Mouse (Mus musculus) liver, embryonic 14.5 days (tissue): Measurements from ENCODE around the gene Ankrd44. TPM values are rescaled to one million over a fixed set of nuclear protein-coding genes. Genes with fewer than 3 reads are reported as not detected.

Experiments
- ATAC-seq: fragments of 200-750 bp; cut with Nextera tagmentation; 2 replicates; pipeline ENCODE4 v1.8.0; 2017; ENCODE audit warnings: moderate number of reproducible peaks, mild to moderate bottlenecking, moderate library complexity; ENCODE audit not compliant: insufficient read depth
- DNase-seq, 3 experiments: peaks; one replicate each; pipeline ENCODE4 v3.0.0-alpha.2; 2012 to 2013; ENCODE audit warnings: low read depth in 3 of 3, low spot score in 3 of 3
- H3K27ac ChIP-seq: fragments of 300-500 bp; sonication (generic); 2 replicates; pipeline ENCODE4 v1.5.1; 2014; ENCODE audit warnings: moderate library complexity, mild to moderate bottlenecking, control low read depth, inconsistent platforms
- H3K27me3 ChIP-seq: fragments of 300-500 bp; sonication (generic); 2 replicates; pipeline ENCODE4 v1.6.1; 2014; ENCODE audit warnings: mild to moderate bottlenecking, low read length, moderate library complexity; ENCODE audit not compliant: control insufficient read depth, insufficient read depth
- H3K36me3 ChIP-seq: fragments of 300-500 bp; sonication (generic); replicated peaks from 2 replicates; pipeline ENCODE4 v1.6.1; 2014; ENCODE audit warnings: low read depth; ENCODE audit not compliant: control insufficient read depth, insufficient read depth
- H3K4me1 ChIP-seq, 2 experiments: fragments of 200-500 bp in 1 of 2; fragments of 300-500 bp in 1 of 2; sonication (generic) in 1 of 2; replicated peaks; 2 replicates each; pipeline ENCODE4 v1.6.1; 2012 to 2014; ENCODE audit warnings: antibody characterized with exemption in 1 of 2, inconsistent platforms in 1 of 2, low read length in 1 of 2; ENCODE audit not compliant: control insufficient read depth in 2 of 2, insufficient read depth in 2 of 2
- H3K4me2 ChIP-seq: fragments of 300-500 bp; sonication (generic); 2 replicates; pipeline ENCODE4 v1.6.1; 2014; ENCODE audit warnings: low read depth, mild to moderate bottlenecking, control low read depth, moderate library complexity
- H3K4me3 ChIP-seq, 2 experiments: fragments of 200-500 bp in 1 of 2; fragments of 300-500 bp in 1 of 2; sonication (generic) in 1 of 2; 2 replicates each; pipeline ENCODE4 v1.5.1; 2012 to 2014; ENCODE audit warnings: low read depth in 2 of 2, low read length in 2 of 2, mild to moderate bottlenecking in 2 of 2, control low read depth in 1 of 2, inconsistent platforms in 1 of 2, moderate library complexity in 1 of 2; ENCODE audit not compliant: insufficient read depth in 1 of 2
- H3K9ac ChIP-seq: fragments of 300-500 bp; sonication (generic); replicated peaks from 2 replicates; pipeline ENCODE4 v1.6.1; 2014; ENCODE audit warnings: mild to moderate bottlenecking, control low read depth, moderate library complexity
- H3K9me3 ChIP-seq: fragments of 300-500 bp; sonication (generic); 2 replicates; pipeline ENCODE4 v1.6.1; 2016; ENCODE audit warnings: low read length, mixed read lengths; ENCODE audit not compliant: control insufficient read depth
- CTCF ChIP-seq: IDR thresholded peaks from 2 replicates; pipeline ENCODE4 v1.5.1; 2016; ENCODE audit warnings: antibody characterized with exemption, low read depth, control low read depth
- EP300 ChIP-seq: IDR thresholded peaks from 2 replicates; pipeline ENCODE4 v1.6.1; 2016; ENCODE audit warnings: antibody characterized with exemption, low read depth
- WGBS: fragments of 180-500 bp; shearing (Covaris S2); extraction: QIAGEN DNeasy Blood & Tissue Kit; methylation state at CpG from one replicate; pipeline ENCODE4 v1.1.7; 2014; ENCODE audit not compliant: insufficient replicate concordance; 5-methylcytosine and 5-hydroxymethylcytosine counted together
- polyA plus RNA-seq, 2 experiments: library from polyadenylated mRNA; depleted of rRNA in 1 of 2; stranded (reverse) in 1 of 2; unstranded in 1 of 2; fragments of >200 nt; fragmentation: Nextera tagmentation in 1 of 2; extraction: Ambion mirVana in 1 of 2; gene quantifications; 2 replicates each; pipeline versions ENCODE4 v1.2.1 to v1.2.3; 2012 to 2014

Gene Ankrd44
- polyA plus RNA-seq, 2 experiments, result 4.2 to 6.1 TPM

- 65% methylated on average over 14 of the region's 14 CpGs for WGBS
- TF ChIP-seq CTCF (no peak), EP300 (no peak)
- DNase-seq, result no peak
Measured at GRCm38 (mm10) chr1:54824106-54824808, 101.9 kb downstream of the Ankrd44 start.

GRCm38 (mm10) chr1:54821797-54822196, 104.4 kb downstream of the Ankrd44 start:
- no peaks in the 10 kb centered on the region for H3K36me3 ChIP-seq
- H3K4me3 ChIP-seq, result no peak overlapping the region
- H3K4me1 ChIP-seq, result peaks cover 0 to 5% of the 10 kb centered on the region in 2 experiments; a peak in 1 of 4 replicates
- no peaks in the 10 kb centered on the region for H3K27me3 ChIP-seq
- no peak overlapping the region for H3K27ac ChIP-seq
- TF ChIP-seq EP300 (no peak), CTCF (no peak)
- DNase-seq (no peak), ATAC-seq (no peak)
- no peak overlapping the region for H3K4me2 ChIP-seq
- H3K9me3 ChIP-seq, result no peaks in the 10 kb centered on the region
- H3K9ac ChIP-seq, result no peak overlapping the region
- 76% methylated on average over 1 of the region's 1 CpGs for WGBS

More at GRCm38 (mm10) chr1:54824106-54824808, 101.9 kb downstream of the Ankrd44 start:
- ATAC-seq, result no peak
- no peaks in the 10 kb centered on the region for H3K27me3 ChIP-seq
- H3K27ac ChIP-seq, result no peak overlapping the region
- H3K4me1 ChIP-seq, result peaks cover 0 to 5% of the 10 kb centered on the region in 2 experiments; a peak in 1 of 4 replicates
- no peak overlapping the region for H3K4me3 ChIP-seq
- no peaks in the 10 kb centered on the region for H3K9me3 ChIP-seq
- no peak overlapping the region for H3K9ac ChIP-seq
- H3K4me2 ChIP-seq, result no peak overlapping the region
- no peaks in the 10 kb centered on the region for H3K36me3 ChIP-seq

- H3K4me1 ChIP-seq, result peaks cover 0 to 6% of the 10 kb centered on the region in 2 experiments; a peak in 2 of 4 replicates
- H3K27ac ChIP-seq, result no peak overlapping the region
- no peak for TF ChIP-seq CTCF
- TF ChIP-seq EP300, result no peak
- DNase-seq (no peak), ATAC-seq (no peak)
- no peak overlapping the region for H3K9ac ChIP-seq
- 67% methylated on average over 9 of the region's 9 CpGs for WGBS
- no peak overlapping the region for H3K4me2 ChIP-seq
- H3K4me3 ChIP-seq, result no peak overlapping the region
- H3K36me3 ChIP-seq, result no peaks in the 10 kb centered on the region
- H3K9me3 ChIP-seq, result no peaks in the 10 kb centered on the region
- no peaks in the 10 kb centered on the region for H3K27me3 ChIP-seq
Measured at GRCm38 (mm10) chr1:54815206-54815855, 110.9 kb downstream of the Ankrd44 start.

GRCm38 (mm10) chr1:54809811-54810549, 116.2 kb downstream of the Ankrd44 start:
- Histone ChIP-seq H3K27ac (no peak overlapping the region), H3K4me3 (no peak overlapping the region), H3K27me3 (no peaks in the 10 kb centered on the region), H3K4me1 (peaks cover 0 to 5% of the 10 kb centered on the region in 2 experiments; a peak in 2 of 4 replicates), H3K9ac (no peak overlapping the region), H3K9me3 (no peaks in the 10 kb centered on the region), H3K36me3 (no peaks in the 10 kb centered on the region), H3K4me2 (no peak overlapping the region)
- TF ChIP-seq CTCF, result no peak
- no peak for TF ChIP-seq EP300
- no peak for DNase-seq
- WGBS, result 61% methylated on average over 10 of the region's 10 CpGs
- no peak for ATAC-seq

- H3K4me3 ChIP-seq, result no peak overlapping the region
- no peaks in the 10 kb centered on the region for H3K9me3 ChIP-seq
- ATAC-seq (no peak), DNase-seq (no peak)
- H3K27ac ChIP-seq, result no peak overlapping the region
- H3K4me2 ChIP-seq, result no peak overlapping the region
- no peaks in the 10 kb centered on the region for H3K27me3 ChIP-seq
- no peak overlapping the region for H3K9ac ChIP-seq
- H3K4me1 ChIP-seq, result peaks cover 0 to 5% of the 10 kb centered on the region in 2 experiments; a peak in 2 of 4 replicates
- 79% methylated on average over 13 of the region's 13 CpGs for WGBS
- no peak for TF ChIP-seq EP300
- no peak for TF ChIP-seq CTCF
- no peaks in the 10 kb centered on the region for H3K36me3 ChIP-seq
Measured at GRCm38 (mm10) chr1:54809098-54809490, 117.1 kb downstream of the Ankrd44 start.
